Mouse (Mus musculus) lung, postnatal 36 days (tissue): ENCODE results near the gene BC051665.

Experiments used
- DNase-seq: peaks from one replicate; pipeline ENCODE4 v3.0.0; 2022; ENCODE audit warnings: mixed read lengths

Gene BC051665

GRCm38 (mm10) chr13:60742611-60743010 is 43.6 kb downstream of the BC051665 start:
- no peak for DNase-seq

GRCm38 (mm10) chr13:60740248-60740647 is 45.9 kb downstream of the BC051665 start:
- DNase-seq = no peak

DNA sequence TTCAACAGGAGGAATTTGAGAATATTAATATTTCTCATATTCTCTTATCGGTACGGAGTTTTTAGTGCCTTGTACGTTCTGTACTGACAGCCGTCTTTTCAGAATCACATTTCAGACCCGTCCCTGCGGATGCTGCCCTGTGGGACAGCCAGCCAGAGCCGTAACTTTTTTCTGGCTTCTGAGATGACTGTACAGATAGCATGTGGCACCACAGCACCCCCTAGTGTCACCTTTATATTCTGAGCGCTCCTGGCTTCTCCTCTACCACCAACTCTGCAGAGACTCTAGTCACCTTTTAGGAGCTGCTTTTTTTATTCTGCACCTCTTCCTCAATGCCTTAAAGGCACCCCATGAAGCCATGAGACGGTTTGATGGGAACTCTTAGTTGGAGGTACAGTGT is 47.7 kb downstream of the BC051665 start:
- DNase-seq = peak; percentile 93

DNA sequence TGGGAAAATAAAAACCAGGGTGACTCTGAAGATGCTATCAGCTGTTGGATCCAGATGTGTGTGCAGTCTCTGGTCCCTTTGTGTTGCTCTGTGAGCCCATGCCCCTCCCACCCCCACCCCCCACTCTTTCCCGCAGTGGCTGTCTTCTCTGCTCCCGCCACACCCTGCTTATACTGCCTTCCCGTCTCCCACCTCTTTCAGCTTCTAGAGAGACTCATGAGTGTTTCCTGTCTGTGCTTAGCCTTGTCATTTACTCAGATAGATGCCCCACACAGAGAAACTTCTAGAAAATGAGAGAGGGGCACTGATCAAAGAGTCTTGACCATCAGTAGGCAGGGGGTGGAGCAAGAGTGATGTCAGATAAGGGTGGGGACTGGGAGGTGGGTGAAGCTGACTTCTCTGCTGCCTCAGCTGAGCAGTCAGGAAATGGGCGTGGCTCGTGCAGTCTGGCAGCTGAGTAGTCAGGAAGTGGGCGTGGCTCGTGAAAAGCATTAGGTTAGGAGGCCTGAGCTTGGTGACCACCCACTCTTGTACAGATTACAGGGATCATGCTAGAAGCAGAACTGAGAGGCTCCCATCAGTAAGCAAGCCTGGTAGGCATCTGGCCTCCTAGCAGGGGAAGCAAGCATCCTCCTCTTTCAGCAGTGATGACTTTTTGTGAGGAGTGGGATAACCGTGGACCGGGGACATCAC is 48.4 kb downstream of the BC051665 start:
- DNase-seq = peak; percentile 98

DNA sequence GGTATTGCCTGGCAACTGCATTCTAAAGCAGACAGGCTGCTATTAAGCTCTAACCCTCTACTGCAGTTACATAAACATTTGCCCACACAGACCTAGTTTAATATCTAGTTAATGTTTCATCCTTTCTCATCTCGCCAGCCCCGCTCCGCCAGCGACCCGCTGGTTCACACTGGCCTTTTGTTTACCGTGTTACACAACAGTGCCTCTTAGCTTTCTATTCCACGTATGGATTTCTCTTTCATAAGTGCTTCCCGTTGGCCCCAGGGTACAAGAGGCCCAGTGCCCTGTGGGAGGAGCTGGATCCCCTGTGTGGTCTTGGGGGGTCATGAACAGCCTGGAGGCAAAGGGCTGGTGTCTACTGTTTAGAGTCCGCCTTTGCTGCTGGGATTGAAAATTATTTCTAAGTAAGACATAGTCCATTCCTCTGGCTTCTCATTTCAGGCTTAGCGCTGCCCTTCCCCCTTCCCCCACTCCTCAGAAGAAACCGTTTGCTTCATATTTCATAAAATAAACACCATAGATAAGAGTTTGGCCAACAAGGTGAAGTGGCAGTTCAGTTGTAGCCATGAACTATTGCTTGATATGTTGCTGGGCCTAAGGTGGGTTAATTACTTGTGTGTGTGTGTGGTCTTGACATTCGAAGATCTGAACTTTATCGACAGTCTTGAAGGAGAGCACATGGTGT is 49.6 kb downstream of the BC051665 start:
- DNase-seq = peak; percentile 77

DNA sequence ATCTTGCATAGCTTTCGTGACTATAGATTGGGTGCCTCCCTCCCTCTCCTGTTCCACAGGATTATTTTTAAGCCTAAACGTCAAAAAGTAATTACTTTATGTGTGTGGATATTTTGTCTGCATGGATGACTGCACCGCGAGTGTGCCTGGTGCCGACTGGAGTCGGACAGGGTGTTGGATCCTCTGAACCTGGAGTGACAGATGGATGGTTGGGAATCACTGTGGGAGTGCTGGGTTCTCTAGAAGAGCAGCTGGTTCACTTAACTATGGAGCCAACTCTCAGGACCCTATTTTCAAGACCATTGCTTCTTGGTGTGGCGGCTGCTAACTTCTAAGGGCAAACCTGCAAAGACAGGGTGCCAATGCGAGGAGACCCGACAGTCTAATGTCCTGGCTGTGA is 50.9 kb downstream of the BC051665 start:
- DNase-seq = no peak
